Mouse (Mus musculus) ES-Bruce4 (cell line): Measurements from ENCODE around the gene Zdhhc13.

ENCODE experiments used
- CTCF ChIP-seq: IDR thresholded peaks from one replicate; pipeline ENCODE4 v1.8.1; 2011; ENCODE audit warnings: low read depth, low read length
- EP300 ChIP-seq: IDR thresholded peaks from 2 replicates; pipeline ENCODE4 v1.6.1; 2011; ENCODE audit warnings: low read depth, low read length; ENCODE audit not compliant: insufficient read depth

GRCm38 (mm10) chr7:48756306-48756931 lies 32.4 kb upstream of the Zdhhc13 start:
- TF ChIP-seq EP300 (no peak), CTCF (no peak)
